Mouse (Mus musculus) intestine, embryonic 15.5 days (tissue): ENCODE measurements around the gene Gm10382. TPM values are rescaled to one million over a fixed set of nuclear protein-coding genes. Genes with fewer than 3 reads are reported as not detected.
"Not testable (repeated sequence)": the region's sequence is repeated elsewhere in the genome, so short reads cannot be mapped to it uniquely, and the experiment has no call there.

ENCODE experiments used
- ATAC-seq: fragments of 200-750 bp; cut with Nextera tagmentation; 2 replicates; pipeline ENCODE4 v1.8.0; 2017; ENCODE audit warnings: moderate TSS enrichment, moderate library complexity
- H3K27ac ChIP-seq: fragments of 300-500 bp; sonication (generic); 2 replicates; pipeline ENCODE4 v1.5.1; 2015; ENCODE audit warnings: mild to moderate bottlenecking, inconsistent platforms
- H3K27me3 ChIP-seq: fragments of 300-500 bp; sonication (generic); replicated peaks from 2 replicates; pipeline ENCODE4 v1.6.1; 2015; ENCODE audit warnings: inconsistent platforms
- H3K36me3 ChIP-seq: fragments of 300-500 bp; sonication (generic); 2 replicates; pipeline ENCODE4 v1.6.1; 2015; ENCODE audit warnings: inconsistent platforms
- H3K4me1 ChIP-seq: fragments of 300-500 bp; sonication (generic); replicated peaks from 2 replicates; pipeline ENCODE4 v1.6.1; 2015; ENCODE audit warnings: inconsistent platforms
- H3K4me2 ChIP-seq: fragments of 300-500 bp; sonication (generic); replicated peaks from 2 replicates; pipeline ENCODE4 v1.6.1; 2015; ENCODE audit warnings: mild to moderate bottlenecking, inconsistent platforms
- H3K4me3 ChIP-seq: fragments of 300-500 bp; sonication (generic); replicated peaks from 2 replicates; pipeline ENCODE4 v1.5.1; 2015; ENCODE audit warnings: inconsistent platforms
- H3K9ac ChIP-seq: fragments of 300-500 bp; sonication (generic); 2 replicates; pipeline ENCODE4 v1.6.1; 2015; ENCODE audit warnings: inconsistent platforms
- H3K9me3 ChIP-seq: fragments of 300-500 bp; sonication (generic); 2 replicates; pipeline ENCODE4 v1.6.1; 2016; ENCODE audit warnings: inconsistent platforms
- WGBS: fragments of 180-500 bp; shearing (Covaris S2); methylation state at CpG from one replicate; pipeline ENCODE4 v1.1.7; 2015; 5-methylcytosine and 5-hydroxymethylcytosine counted together
- polyA plus RNA-seq: library from polyadenylated mRNA; unstranded; fragments of >200 nt; fragmentation: Nextera tagmentation; extraction: Ambion mirVana; gene quantifications from 2 replicates; pipeline ENCODE4 v1.2.1, GENCODE M21; 2015

The Gm10382 gene
- polyA plus RNA-seq, 1 experiment from 2014 or later, result 0.23 TPM

GRCm38 (mm10) chr5:125375871-125376270, 13.3 kb upstream of the Gm10382 start:
- Histone ChIP-seq H3K4me1 (no peaks in the 10 kb centered on the region), H3K4me3 (no peak overlapping the region), H3K27ac (no peak overlapping the region), H3K4me2 (no peak overlapping the region), H3K36me3 (no peaks in the 10 kb centered on the region), H3K9me3 (no peaks in the 10 kb centered on the region), H3K27me3 (no peaks in the 10 kb centered on the region), H3K9ac (no peak overlapping the region)
- ATAC-seq, result no peak
- WGBS, result 89% methylated on average over 2 of the region's 2 CpGs

GRCm38 (mm10) chr5:125377214-125377613, 11.9 kb upstream of the Gm10382 start:
- Histone ChIP-seq H3K9me3 (no peaks in the 10 kb centered on the region), H3K27me3 (no peaks in the 10 kb centered on the region), H3K4me1 (no peaks in the 10 kb centered on the region), H3K9ac (no peak overlapping the region), H3K4me3 (no peak overlapping the region), H3K27ac (no peak overlapping the region), H3K36me3 (no peaks in the 10 kb centered on the region), H3K4me2 (no peak overlapping the region)
- WGBS, result 71% methylated on average over 7 of the region's 7 CpGs
- no peak for ATAC-seq

- Histone ChIP-seq H3K27ac (no peak overlapping the region), H3K4me3 (no peak overlapping the region), H3K27me3 (no peaks in the 10 kb centered on the region), H3K4me2 (no peak overlapping the region), H3K36me3 (no peaks in the 10 kb centered on the region), H3K9ac (no peak overlapping the region), H3K9me3 (no peaks in the 10 kb centered on the region), H3K4me1 (no peaks in the 10 kb centered on the region)
- ATAC-seq, result no peak
- WGBS, result 81% methylated on average over 5 of the region's 5 CpGs
Measured at GRCm38 (mm10) chr5:125378919-125379318, 10.2 kb upstream of the Gm10382 start.

- 72% methylated on average over 5 of the region's 5 CpGs for WGBS
- Histone ChIP-seq H3K27me3 (no peaks in the 10 kb centered on the region), H3K4me3 (no peak overlapping the region), H3K4me2 (no peak overlapping the region), H3K9me3 (no peaks in the 10 kb centered on the region), H3K36me3 (peaks cover 8% of the 10 kb centered on the region; the same call in 1 of the 2 replicates), H3K4me1 (no peaks in the 10 kb centered on the region), H3K9ac (no peak overlapping the region), H3K27ac (no peak overlapping the region)
- peak; percentile 52 for ATAC-seq
Measured at GRCm38 (mm10) chr5:125381954-125382672, 7.0 kb upstream of the Gm10382 start.

GRCm38 (mm10) chr5:125382673-125383558, 6.2 kb upstream of the Gm10382 start:
- ATAC-seq, result peak; percentile 71
- peaks cover 8% of the 10 kb centered on the region; the same call in 1 of the 2 replicates for H3K36me3 ChIP-seq
- H3K27me3 ChIP-seq, result no peaks in the 10 kb centered on the region
- no peak overlapping the region for H3K4me3 ChIP-seq
- H3K4me2 ChIP-seq, result no peak overlapping the region
- no peaks in the 10 kb centered on the region for H3K4me1 ChIP-seq
- 48% methylated on average over 6 of the region's 6 CpGs for WGBS
- no peak overlapping the region for H3K9ac ChIP-seq
- H3K9me3 ChIP-seq, result no peaks in the 10 kb centered on the region
- peak overlapping the region; percentile 1; the same call in 1 of the 2 replicates for H3K27ac ChIP-seq

GRCm38 (mm10) chr5:125383637-125384420, 5.3 kb upstream of the Gm10382 start:
- 76% methylated on average over 3 of the region's 3 CpGs for WGBS
- H3K27ac ChIP-seq, result no peak overlapping the region
- H3K4me1 ChIP-seq, result no peaks in the 10 kb centered on the region

GRCm38 (mm10) chr5:125384512-125385214, 4.5 kb upstream of the Gm10382 start:
- H3K4me2 ChIP-seq, result no peak overlapping the region
- peaks cover 8% of the 10 kb centered on the region; the same call in 1 of the 2 replicates for H3K36me3 ChIP-seq
- no peak overlapping the region for H3K9ac ChIP-seq
- H3K4me1 ChIP-seq, result no peaks in the 10 kb centered on the region
- 81% methylated on average over 2 of the region's 2 CpGs for WGBS
- ATAC-seq, result no peak
- no peaks in the 10 kb centered on the region for H3K27me3 ChIP-seq
- H3K9me3 ChIP-seq, result no peaks in the 10 kb centered on the region
- H3K27ac ChIP-seq, result no peak overlapping the region
- H3K4me3 ChIP-seq, result no peak overlapping the region

More at GRCm38 (mm10) chr5:125383637-125384420, 5.3 kb upstream of the Gm10382 start:
- Histone ChIP-seq H3K27me3 (no peaks in the 10 kb centered on the region), H3K4me3 (no peak overlapping the region), H3K36me3 (peaks cover 8% of the 10 kb centered on the region; the same call in 1 of the 2 replicates), H3K9me3 (no peaks in the 10 kb centered on the region), H3K4me2 (no peak overlapping the region), H3K9ac (no peak overlapping the region)
- ATAC-seq, result 0 out of 2 replicates have a peak, but pooled peaks have one; percentile 4

GRCm38 (mm10) chr5:125385215-125385940, 3.7 kb upstream of the Gm10382 start:
- Histone ChIP-seq H3K4me3 (no peak overlapping the region), H3K4me2 (0 out of 2 replicates have a peak overlapping the region, but pooled peaks have one; percentile 10), H3K36me3 (peaks cover 8% of the 10 kb centered on the region; the same call in 1 of the 2 replicates), H3K4me1 (no peaks in the 10 kb centered on the region), H3K9me3 (no peaks in the 10 kb centered on the region), H3K9ac (no peak overlapping the region), H3K27ac (no peak overlapping the region), H3K27me3 (no peaks in the 10 kb centered on the region)
- ATAC-seq, result no peak
- WGBS, result 77% methylated on average over 8 of the region's 8 CpGs

- not testable (repeated sequence) for H3K9me3 ChIP-seq, H3K4me3 ChIP-seq, H3K27me3 ChIP-seq, H3K4me2 ChIP-seq, ATAC-seq, H3K4me1 ChIP-seq, H3K27ac ChIP-seq, H3K36me3 ChIP-seq, H3K9ac ChIP-seq
- WGBS, result 86% methylated on average over 5 of the region's 6 CpGs
Measured at GRCm38 (mm10) chr5:125387295-125387694, 1.8 kb upstream of the Gm10382 start.

GRCm38 (mm10) chr5:125388358-125389092, 597 bp upstream of the Gm10382 start:
- peaks cover 8% of the 10 kb centered on the region; the same call in 1 of the 2 replicates for H3K36me3 ChIP-seq
- H3K9ac ChIP-seq, result peak overlapping the region; percentile 96
- H3K4me3 ChIP-seq, result peak overlapping the region; percentile 91
- H3K4me2 ChIP-seq, result peak overlapping the region; percentile 88
- WGBS, result 18% methylated on average over 13 of the region's 13 CpGs
- 0 out of 2 replicates have a peak overlapping the region, but pooled peaks have one; percentile 94 for H3K27ac ChIP-seq
- no peak for ATAC-seq
- peaks cover 6% of the 10 kb centered on the region; the same call in 1 of the 2 replicates for H3K4me1 ChIP-seq
- H3K9me3 ChIP-seq, result no peaks in the 10 kb centered on the region
- H3K27me3 ChIP-seq, result no peaks in the 10 kb centered on the region
